Mouse (Mus musculus): ENCODE measurements around the gene Anxa2.

DNA sequence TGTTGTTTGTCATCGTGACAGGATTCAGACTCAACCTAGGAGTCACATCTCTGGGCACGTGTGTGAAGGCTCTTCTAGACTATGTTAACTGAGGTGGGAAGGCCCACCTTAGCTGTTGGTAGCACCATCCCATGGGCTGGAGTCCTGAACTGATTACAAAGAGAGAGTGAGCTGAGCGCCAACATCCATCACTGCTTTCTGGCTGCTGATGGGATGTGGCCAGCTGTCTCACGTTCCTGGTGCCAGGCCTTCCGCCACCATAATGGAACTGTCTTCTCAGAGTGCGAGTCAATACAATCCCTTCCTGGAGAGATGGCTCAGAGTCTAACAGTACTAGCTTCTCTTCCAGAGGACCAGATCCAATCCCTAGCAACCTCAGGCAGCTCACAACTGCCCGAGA is 62.0 kb downstream of the Anxa2 start:
- TF ChIP-seq CTCF (IDR thresholded peaks at IDR 0.05; ENCODE audit: low read depth) (no peak), EP300 (IDR thresholded peaks at IDR 0.05; ENCODE audit: low read depth) (no peak)

All from heart, postnatal 0 days (tissue).